Mouse (Mus musculus): ENCODE results near the gene 1810049J17Rik. TPM values are rescaled to one million over a fixed set of nuclear protein-coding genes. Genes with fewer than 3 reads are reported as not detected.

The 1810049J17Rik gene
- total and polyA plus RNA-seq, 3 experiments: 23.9 TPM; not detected in 2

DNA sequence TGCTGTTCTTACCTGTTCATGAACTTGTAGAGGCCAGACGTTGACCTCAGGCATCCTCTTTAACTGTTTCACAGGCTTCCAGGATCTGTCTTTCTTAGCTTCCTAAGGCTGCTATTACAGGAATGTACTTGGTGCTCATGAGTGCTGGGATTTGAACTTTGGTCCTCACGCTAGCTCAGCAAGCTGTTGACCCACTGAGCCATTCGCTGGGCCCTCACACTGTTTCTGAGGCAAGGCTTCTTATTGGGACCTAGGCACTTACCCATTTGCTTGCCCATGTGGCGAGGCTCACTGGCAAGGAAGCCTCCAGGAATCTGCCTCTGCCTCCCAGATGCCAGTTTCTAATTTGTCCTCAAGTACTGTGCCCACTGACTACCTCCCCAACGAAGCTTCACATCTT, 1.8 kb downstream of the 1810049J17Rik start:
- peak overlapping the region in 1 of 2 experiments; percentile 94; a peak in 1 of 4 replicates for H3K4me3 ChIP-seq (ENCODE audit: control insufficient read depth in 1 of 2, insufficient read depth in 1 of 2, low read depth in 2 of 2, low read length in 2 of 2)

DNA sequence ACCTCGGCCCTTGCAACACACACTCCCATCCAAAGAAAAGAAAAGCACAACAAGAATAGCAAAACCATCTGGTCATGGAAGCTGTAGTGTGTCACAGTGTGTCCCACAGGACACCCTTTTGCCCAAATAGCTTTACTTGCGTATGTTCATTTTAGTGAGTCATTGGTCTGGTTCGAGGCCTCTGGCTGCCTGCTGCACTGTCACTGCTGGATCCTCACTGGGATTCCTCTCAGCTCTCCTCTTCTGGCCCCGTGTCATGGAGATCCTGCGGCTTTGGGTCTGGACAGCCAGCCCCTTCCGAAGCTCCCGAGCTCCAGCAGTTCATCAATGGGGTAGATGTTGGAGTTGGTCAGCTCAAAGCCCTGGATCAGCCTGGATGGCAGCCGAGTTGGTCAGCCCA, 3.2 kb downstream of the 1810049J17Rik start:
- no peak for TF ChIP-seq MAX (IDR thresholded peaks at IDR 0.05; ENCODE audit: low read length)
- no peak for TF ChIP-seq ZMIZ1 (IDR thresholded peaks at IDR 0.05; ENCODE audit: low read depth, low read length)
- no peak for TF ChIP-seq GABPA (IDR thresholded peaks at IDR 0.05; ENCODE audit: low read depth, low read length)
- TF ChIP-seq MEF2A (IDR thresholded peaks at IDR 0.05; ENCODE audit: extremely low read depth, insufficient replicate concordance, low read depth, low read length, poor library complexity, severe bottlenecking): no peak
- no peak for TF ChIP-seq POLR2A (IDR thresholded peaks at IDR 0.05; ENCODE audit: control insufficient read depth in 1 of 2, insufficient read depth in 1 of 2, low read depth in 1 of 2, low read length in 2 of 2, poor library complexity in 1 of 2)
- no peak for TF ChIP-seq CTCF (IDR thresholded peaks at IDR 0.05 in 2 of 3, conservative IDR thresholded peaks at IDR 0.05 in 1 of 3; ENCODE audit: control insufficient read depth in 1 of 3, insufficient read depth in 1 of 3, low read depth in 2 of 3, low read length in 3 of 3, poor library complexity in 1 of 3, severe bottlenecking in 1 of 3)
- no peak for TF ChIP-seq MAZ (IDR thresholded peaks at IDR 0.05; ENCODE audit: low read depth, low read length)
- no peak for TF ChIP-seq HCFC1 (IDR thresholded peaks at IDR 0.05; ENCODE audit: low read depth, low read length)
- no peak for TF ChIP-seq USF1 (IDR thresholded peaks at IDR 0.05; ENCODE audit: low read depth, low read length)
- peaks cover 24% of the 10 kb centered on the region for H3K79me2 ChIP-seq (ENCODE audit: control insufficient read depth, insufficient read depth, low read length, poor library complexity)
- no peak for DNase-seq (ENCODE audit: low read depth, low spot score)
- H3K9ac ChIP-seq (ENCODE audit: control insufficient read depth, low read depth, low read length, poor library complexity, severe bottlenecking): no peak overlapping the region
- H3K27ac ChIP-seq (ENCODE audit: control insufficient read depth, low read depth, low read length): no peak overlapping the region
- H3K9me3 ChIP-seq (replicated peaks; ENCODE audit: insufficient read depth, low read length): no peaks in the 10 kb centered on the region
- H3K4me3 ChIP-seq (ENCODE audit: control insufficient read depth in 1 of 2, insufficient read depth in 1 of 2, low read depth in 2 of 2, low read length in 2 of 2): no peak overlapping the region
- H3K4me1 ChIP-seq (ENCODE audit: control insufficient read depth in 1 of 2, insufficient read depth in 2 of 2, low read length in 2 of 2): peaks cover 17 to 28% of the 10 kb centered on the region in 2 experiments
- no peaks in the 10 kb centered on the region for H3K27me3 ChIP-seq (ENCODE audit: control insufficient read depth in 1 of 2, insufficient read depth in 2 of 2, low read length in 2 of 2)
- H3K36me3 ChIP-seq (ENCODE audit: control insufficient read depth in 1 of 2, insufficient read depth in 2 of 2, low read length in 2 of 2): peaks cover 3 to 33% of the 10 kb centered on the region in 2 experiments; a peak in 3 of 4 replicates

More for the DNA sequence above, 1.8 kb downstream of the 1810049J17Rik start:
- H3K4me1 ChIP-seq (ENCODE audit: control insufficient read depth in 1 of 2, insufficient read depth in 2 of 2, low read length in 2 of 2): peaks cover 21 to 35% of the 10 kb centered on the region in 2 experiments
- DNase-seq (ENCODE audit: low read depth, low spot score): no peak
- peak overlapping the region; percentile 78; the same call in 1 of the 2 replicates for H3K9ac ChIP-seq (ENCODE audit: control insufficient read depth, low read depth, low read length, poor library complexity, severe bottlenecking)
- H3K79me2 ChIP-seq (ENCODE audit: control insufficient read depth, insufficient read depth, low read length, poor library complexity): peaks cover 38% of the 10 kb centered on the region
- peaks cover 6 to 43% of the 10 kb centered on the region in 2 experiments; a peak in 3 of 4 replicates for H3K36me3 ChIP-seq (ENCODE audit: control insufficient read depth in 1 of 2, insufficient read depth in 2 of 2, low read length in 2 of 2)
- TF ChIP-seq ZNF384 (IDR thresholded peaks at IDR 0.05; ENCODE audit: low read depth, low read length) (no peak), MAX (IDR thresholded peaks at IDR 0.05; ENCODE audit: low read length) (no peak), NRF1 (IDR thresholded peaks at IDR 0.05; ENCODE audit: insufficient read depth, low read depth, low read length, poor library complexity, severe bottlenecking) (no peak), MEF2A (IDR thresholded peaks at IDR 0.05; ENCODE audit: extremely low read depth, insufficient replicate concordance, low read depth, low read length, poor library complexity, severe bottlenecking) (no peak), UBTF (IDR thresholded peaks at IDR 0.05; ENCODE audit: borderline replicate concordance, insufficient read depth, low read depth, low read length) (no peak), GATA1 (IDR thresholded peaks at IDR 0.05; ENCODE audit: low read depth, low read length) (peak; percentile 77), HCFC1 (IDR thresholded peaks at IDR 0.05; ENCODE audit: low read depth, low read length) (no peak)
- no peak overlapping the region for H3K27ac ChIP-seq (ENCODE audit: control insufficient read depth, low read depth, low read length)
- H3K27me3 ChIP-seq (ENCODE audit: control insufficient read depth in 1 of 2, insufficient read depth in 2 of 2, low read length in 2 of 2): no peaks in the 10 kb centered on the region
- no peaks in the 10 kb centered on the region for H3K9me3 ChIP-seq (replicated peaks; ENCODE audit: insufficient read depth, low read length)

Measured in MEL (cell line).